Mouse (Mus musculus) CH12.LX (cell line): ENCODE measurements around the gene Rapgef6.

Source experiments
- CTCF ChIP-seq, 2 experiments: IDR thresholded peaks in 1 of 2; conservative IDR thresholded peaks in 1 of 2; 2 replicates each; pipeline ENCODE4 v1.5.1; 2011 to 2012; ENCODE audit warnings: low read depth in 2 of 2, low read length in 2 of 2, improper control_type of control experiment in 1 of 2, inconsistent platforms in 1 of 2, mild to moderate bottlenecking in 1 of 2, moderate library complexity in 1 of 2
- MAX ChIP-seq: IDR thresholded peaks from 2 replicates; pipeline ENCODE4 v1.6.1; 2011; ENCODE audit warnings: low read length, improper control_type of control experiment
- MAZ ChIP-seq: IDR thresholded peaks from 2 replicates; pipeline ENCODE4 v1.6.1; 2012; ENCODE audit warnings: low read depth, mild to moderate bottlenecking, inconsistent platforms, low read length, improper control_type of control experiment, moderate library complexity
- MXI1 ChIP-seq: IDR thresholded peaks from 2 replicates; pipeline ENCODE4 v1.6.1; 2011; ENCODE audit warnings: mild to moderate bottlenecking, low read depth, low read length, improper control_type of control experiment
- NELFE ChIP-seq: IDR thresholded peaks from 2 replicates; pipeline ENCODE4 v1.6.1; 2011; ENCODE audit warnings: low read depth, low read length, improper control_type of control experiment

- TF ChIP-seq MAZ, result no peak
- TF ChIP-seq MAX, result no peak
- no peak for TF ChIP-seq CTCF (conservative IDR thresholded peaks at IDR 0.05 in 1 of 2, IDR thresholded peaks at IDR 0.05 in 1 of 2; ENCODE audit: low read depth in 2 of 2, low read length in 2 of 2)
- TF ChIP-seq MXI1, result no peak
- no peak for TF ChIP-seq NELFE
Measured at GRCm38 (mm10) chr11:54695951-54696350, 173.3 kb downstream of the Rapgef6 start.
